Mouse (Mus musculus) MN1 (cell line): ENCODE data around the gene Msi2.
A peak's percentile ranks its signal among the peaks of the same experiment; 100 is the strongest.

Experiments used
- DNase-seq: peaks from one replicate; pipeline ENCODE4 v3.0.0-alpha.2; 2016; ENCODE audit warnings: low spot score

The Msi2 gene

GRCm38 (mm10) chr11:88589641-88590040 lies 128.7 kb downstream of the Msi2 start:
- DNase-seq, result no peak

- no peak for DNase-seq
Observed at GRCm38 (mm10) chr11:88588688-88589210, 129.6 kb downstream of the Msi2 start.

GRCm38 (mm10) chr11:88587710-88588109 lies 130.6 kb downstream of the Msi2 start:
- no peak for DNase-seq

- no peak for DNase-seq
Observed at GRCm38 (mm10) chr11:88585880-88586279, 132.4 kb downstream of the Msi2 start.

GRCm38 (mm10) chr11:88585171-88585632 lies 133.1 kb downstream of the Msi2 start:
- peak; percentile 43 for DNase-seq

- no peak for DNase-seq
Observed at GRCm38 (mm10) chr11:88583866-88584265, 134.4 kb downstream of the Msi2 start.

- DNase-seq, result no peak
Observed at GRCm38 (mm10) chr11:88583259-88583833, 135.0 kb downstream of the Msi2 start.

- DNase-seq, result no peak
Observed at GRCm38 (mm10) chr11:88582781-88583180, 135.5 kb downstream of the Msi2 start.

- no peak for DNase-seq
Observed at GRCm38 (mm10) chr11:88582021-88582707, 136.1 kb downstream of the Msi2 start.

- no peak for DNase-seq
Observed at GRCm38 (mm10) chr11:88581375-88581774, 136.9 kb downstream of the Msi2 start.

- no peak for DNase-seq
Observed at GRCm38 (mm10) chr11:88578700-88579099, 139.6 kb downstream of the Msi2 start.

- DNase-seq, result no peak
Observed at GRCm38 (mm10) chr11:88577076-88577475, 141.2 kb downstream of the Msi2 start.

- DNase-seq, result no peak
Observed at GRCm38 (mm10) chr11:88576233-88576998, 141.9 kb downstream of the Msi2 start.

GRCm38 (mm10) chr11:88574575-88575360 lies 143.5 kb downstream of the Msi2 start:
- DNase-seq, result no peak

- peak; percentile 45 for DNase-seq
Observed at GRCm38 (mm10) chr11:88573013-88573412, 145.3 kb downstream of the Msi2 start.

GRCm38 (mm10) chr11:88572461-88572860 lies 145.9 kb downstream of the Msi2 start:
- no peak for DNase-seq

- peak; percentile 79 for DNase-seq
Observed at GRCm38 (mm10) chr11:88570715-88571202, 147.6 kb downstream of the Msi2 start.

- no peak for DNase-seq
Observed at GRCm38 (mm10) chr11:88566613-88567606, 151.4 kb downstream of the Msi2 start.

- DNase-seq, result no peak
Observed at GRCm38 (mm10) chr11:88564810-88565209, 153.5 kb downstream of the Msi2 start.

- DNase-seq, result no peak
Observed at GRCm38 (mm10) chr11:88564363-88564762, 153.9 kb downstream of the Msi2 start.
